Mouse (Mus musculus) subcutaneous adipose tissue, adult 2 months (tissue): Measurements from ENCODE around the gene Mcm6. TPM values are rescaled to one million over a fixed set of nuclear protein-coding genes. Genes with fewer than 3 reads are reported as not detected.

ENCODE experiments used
- polyA plus RNA-seq: library from polyadenylated mRNA; depleted of rRNA; stranded (reverse); fragments of >200 nt; gene quantifications from 2 replicates; pipeline ENCODE4 v1.2.3, GENCODE M21; 2012; ENCODE audit warnings: low replicate concordance; rRNA removed

Mcm6 gene
- polyA plus RNA-seq = 4.4 and 32.5 TPM in 2 replicates

GRCm38 (mm10) chr1:128359554-128360376 lies at the start of gene Mcm6:
TSS of gene Mcm6 (minus strand) at chr1:128359664.

GRCm38 (mm10) chr1:128328218-128328617 lies 31.2 kb downstream of the Mcm6 start, which contains the start of gene Lct:
TSS of gene Lct (minus strand) at chr1:128328318.

Other genes starting within 250 kb of the Mcm6 start
- 22.2 and 26.1 TPM in 2 replicates for gene Ubxn4, start 115.7 kb downstream of the Mcm6 start, polyA plus RNA-seq
- 0.01 and 0.19 TPM in 2 replicates for gene Lct, start 31.3 kb downstream of the Mcm6 start, polyA plus RNA-seq
- gene Dars, start 57.7 kb upstream of the Mcm6 start, polyA plus RNA-seq = 19.7 and 24.0 TPM in 2 replicates
- gene Cxcr4, start 232.6 kb upstream of the Mcm6 start, polyA plus RNA-seq = 49.8 and 73.3 TPM in 2 replicates